Mouse (Mus musculus): ENCODE data around the gene Eif2b2.

Eif2b2 gene

GRCm38 (mm10) chr12:85194623-85195018, 24.7 kb upstream of the Eif2b2 start:
- no peak for DNase-seq (ENCODE audit: low spot score)

GRCm38 (mm10) chr12:85195086-85195485, 24.2 kb upstream of the Eif2b2 start:
- no peak for DNase-seq (ENCODE audit: low spot score)

- no peak for DNase-seq (ENCODE audit: low spot score)
Measured at GRCm38 (mm10) chr12:85196191-85196590, 23.1 kb upstream of the Eif2b2 start.

- no peak for DNase-seq (ENCODE audit: low spot score)
Measured at GRCm38 (mm10) chr12:85197371-85197770, 21.9 kb upstream of the Eif2b2 start.

GRCm38 (mm10) chr12:85197936-85198335, 21.3 kb upstream of the Eif2b2 start:
- DNase-seq (ENCODE audit: low spot score): no peak

- DNase-seq (ENCODE audit: low spot score): no peak
Measured at GRCm38 (mm10) chr12:85199954-85200353, 19.3 kb upstream of the Eif2b2 start.

GRCm38 (mm10) chr12:85200929-85201829, 18.1 kb upstream of the Eif2b2 start:
- DNase-seq (ENCODE audit: low spot score): no peak

- no peak for DNase-seq (ENCODE audit: low spot score)
Measured at GRCm38 (mm10) chr12:85201830-85202147, 17.5 kb upstream of the Eif2b2 start.

GRCm38 (mm10) chr12:85202191-85202590, 17.1 kb upstream of the Eif2b2 start:
- no peak for DNase-seq (ENCODE audit: low spot score)

- no peak for DNase-seq (ENCODE audit: low spot score)
Measured at GRCm38 (mm10) chr12:85203699-85204098, 15.6 kb upstream of the Eif2b2 start.

GRCm38 (mm10) chr12:85204105-85204504, 15.2 kb upstream of the Eif2b2 start:
- DNase-seq (ENCODE audit: low spot score): no peak

GRCm38 (mm10) chr12:85205425-85205824, 13.9 kb upstream of the Eif2b2 start:
- no peak for DNase-seq (ENCODE audit: low spot score)

- DNase-seq (ENCODE audit: low spot score): no peak
Measured at GRCm38 (mm10) chr12:85208687-85209199, 10.5 kb upstream of the Eif2b2 start.

- no peak for DNase-seq (ENCODE audit: low spot score)
Measured at GRCm38 (mm10) chr12:85215031-85215430, 4.2 kb upstream of the Eif2b2 start.

GRCm38 (mm10) chr12:85217733-85218310, 1.5 kb upstream of the Eif2b2 start:
- DNase-seq (ENCODE audit: low spot score): no peak

GRCm38 (mm10) chr12:85219905-85220290, 617 bp downstream of the Eif2b2 start:
- DNase-seq (ENCODE audit: low spot score): no peak

GRCm38 (mm10) chr12:85227227-85227626, 7.9 kb downstream of the Eif2b2 start:
- DNase-seq (ENCODE audit: low spot score): no peak

GRCm38 (mm10) chr12:85227876-85228599, 8.8 kb downstream of the Eif2b2 start:
- no peak for DNase-seq (ENCODE audit: low spot score)

- no peak for DNase-seq (ENCODE audit: low spot score)
Measured at GRCm38 (mm10) chr12:85233376-85234358, 14.4 kb downstream of the Eif2b2 start.

GRCm38 (mm10) chr12:85237553-85237952, 18.3 kb downstream of the Eif2b2 start:
- no peak for DNase-seq (ENCODE audit: low spot score)

GRCm38 (mm10) chr12:85252083-85252482, 32.8 kb downstream of the Eif2b2 start:
- no peak for DNase-seq (ENCODE audit: low spot score)
